Mouse (Mus musculus) stomach, postnatal 0 days (tissue): Measurements from ENCODE around the gene AC129217.1.

Source experiments
- CTCF ChIP-seq: IDR thresholded peaks from 2 replicates; pipeline ENCODE4 v1.5.1; 2016; ENCODE audit warnings: antibody characterized with exemption, low read depth, mild to moderate bottlenecking, moderate library complexity
- EP300 ChIP-seq: optimal IDR thresholded peaks from 2 replicates; pipeline ENCODE3; 2016; ENCODE audit warnings: antibody characterized with exemption

- TF ChIP-seq EP300 (no peak), CTCF (no peak)
These were observed 54.0 kb downstream of the AC129217.1 start, which contains the start of the genes Lbhd1 and Gm49403 for GRCm38 (mm10) chr19:8883616-8884015.
